Mouse (Mus musculus): ENCODE results near the gene Soat2. TPM values are rescaled to one million over a fixed set of nuclear protein-coding genes. Genes with fewer than 3 reads are reported as not detected.
A peak's percentile ranks its signal among the peaks of the same experiment; 100 is the strongest.

Gene Soat2
- total and polyA plus RNA-seq, 2 experiments, result 27.5 to 80.8 TPM

GRCm38 (mm10) chr15:102126303-102126702, 24.0 kb upstream of the Soat2 start:
- Histone ChIP-seq H3K36me3 (ENCODE audit: control insufficient read depth, insufficient read depth, low read length) (peaks cover 10% of the 10 kb centered on the region), H3K4me1 (ENCODE audit: control insufficient read depth, insufficient read depth, low read length) (peaks cover 9% of the 10 kb centered on the region), H3K27me3 (ENCODE audit: control insufficient read depth, insufficient read depth, low read length) (no peaks in the 10 kb centered on the region), H3K4me3 (ENCODE audit: insufficient read depth, low read depth, low read length) (no peak overlapping the region), H3K27ac (replicated peaks; ENCODE audit: insufficient read depth, low read depth, low read length) (peak overlapping the region; percentile 26; the same call in 1 of the 2 replicates), H3K9ac (ENCODE audit: low read depth, low read length) (no peak overlapping the region), H3K79me2 (ENCODE audit: control insufficient read depth, insufficient read depth, low read length) (no peaks in the 10 kb centered on the region)
- peak; percentile 77 for DNase-seq (ENCODE audit: extremely low read depth, low read depth, low spot score)
- 6% methylated on average over 2 of the region's 2 CpGs for WGBS
- TF ChIP-seq CTCF (IDR thresholded peaks at IDR 0.05; ENCODE audit: low read depth, low read length), result no peak
- no peak for TF ChIP-seq POLR2A (IDR thresholded peaks at IDR 0.05; ENCODE audit: extremely low read depth, insufficient read depth, low read length)

- Histone ChIP-seq H3K36me3 (ENCODE audit: control insufficient read depth, insufficient read depth, low read length) (peaks cover 8% of the 10 kb centered on the region), H3K27ac (replicated peaks; ENCODE audit: insufficient read depth, low read depth, low read length) (no peak overlapping the region), H3K9ac (ENCODE audit: low read depth, low read length) (no peak overlapping the region), H3K79me2 (ENCODE audit: control insufficient read depth, insufficient read depth, low read length) (no peaks in the 10 kb centered on the region), H3K27me3 (ENCODE audit: control insufficient read depth, insufficient read depth, low read length) (no peaks in the 10 kb centered on the region), H3K4me3 (ENCODE audit: insufficient read depth, low read depth, low read length) (no peak overlapping the region), H3K4me1 (ENCODE audit: control insufficient read depth, insufficient read depth, low read length) (peaks cover 6% of the 10 kb centered on the region)
- DNase-seq (ENCODE audit: extremely low read depth, low read depth, low spot score), result no peak
- TF ChIP-seq POLR2A (IDR thresholded peaks at IDR 0.05; ENCODE audit: extremely low read depth, insufficient read depth, low read length) (no peak), CTCF (IDR thresholded peaks at IDR 0.05; ENCODE audit: low read depth, low read length) (no peak)
- 91% methylated on average over 9 of the region's 9 CpGs for WGBS
Measured at GRCm38 (mm10) chr15:102133314-102133713, 17.0 kb upstream of the Soat2 start.

- Histone ChIP-seq H3K4me1 (ENCODE audit: control insufficient read depth, insufficient read depth, low read length) (peaks cover 6% of the 10 kb centered on the region), H3K27me3 (ENCODE audit: control insufficient read depth, insufficient read depth, low read length) (no peaks in the 10 kb centered on the region), H3K36me3 (ENCODE audit: control insufficient read depth, insufficient read depth, low read length) (peaks cover 3% of the 10 kb centered on the region; the same call in 1 of the 2 replicates), H3K79me2 (ENCODE audit: control insufficient read depth, insufficient read depth, low read length) (no peaks in the 10 kb centered on the region), H3K27ac (replicated peaks; ENCODE audit: insufficient read depth, low read depth, low read length) (no peak overlapping the region), H3K4me3 (ENCODE audit: insufficient read depth, low read depth, low read length) (no peak overlapping the region), H3K9ac (ENCODE audit: low read depth, low read length) (no peak overlapping the region)
- no peak for DNase-seq (ENCODE audit: extremely low read depth, low read depth, low spot score)
- TF ChIP-seq CTCF (IDR thresholded peaks at IDR 0.05; ENCODE audit: low read depth, low read length), result no peak
- TF ChIP-seq POLR2A (IDR thresholded peaks at IDR 0.05; ENCODE audit: extremely low read depth, insufficient read depth, low read length), result no peak
- 52% methylated on average over 2 of the region's 2 CpGs for WGBS
Measured at GRCm38 (mm10) chr15:102134709-102135108, 15.6 kb upstream of the Soat2 start.

GRCm38 (mm10) chr15:102135522-102136128, 14.7 kb upstream of the Soat2 start:
- Histone ChIP-seq H3K9ac (ENCODE audit: low read depth, low read length) (peak overlapping the region; percentile 76), H3K27me3 (ENCODE audit: control insufficient read depth, insufficient read depth, low read length) (no peaks in the 10 kb centered on the region), H3K79me2 (ENCODE audit: control insufficient read depth, insufficient read depth, low read length) (no peaks in the 10 kb centered on the region), H3K4me3 (ENCODE audit: insufficient read depth, low read depth, low read length) (peak overlapping the region; percentile 87), H3K36me3 (ENCODE audit: control insufficient read depth, insufficient read depth, low read length) (peaks cover 3% of the 10 kb centered on the region; the same call in 1 of the 2 replicates), H3K4me1 (ENCODE audit: control insufficient read depth, insufficient read depth, low read length) (peaks cover 6% of the 10 kb centered on the region), H3K27ac (replicated peaks; ENCODE audit: insufficient read depth, low read depth, low read length) (peak overlapping the region; percentile 27)
- under 1% methylated on average over 35 of the region's 35 CpGs for WGBS
- no peak for DNase-seq (ENCODE audit: extremely low read depth, low read depth, low spot score)
- TF ChIP-seq CTCF (IDR thresholded peaks at IDR 0.05; ENCODE audit: low read depth, low read length) (no peak), POLR2A (IDR thresholded peaks at IDR 0.05; ENCODE audit: extremely low read depth, insufficient read depth, low read length) (no peak)

GRCm38 (mm10) chr15:102136129-102136758, 14.1 kb upstream of the Soat2 start, which contains the start of gene Spryd3:
TSS of gene Spryd3 (minus strand) at chr15:102136234.
- H3K27ac ChIP-seq (replicated peaks; ENCODE audit: insufficient read depth, low read depth, low read length), result peak within 1 kb of the TSS; percentile 27

More at GRCm38 (mm10) chr15:102136129-102136758, 14.1 kb upstream of the Soat2 start, which contains the start of gene Spryd3:
- no peaks in the 10 kb centered on the region for H3K27me3 ChIP-seq (ENCODE audit: control insufficient read depth, insufficient read depth, low read length)
- TF ChIP-seq POLR2A (IDR thresholded peaks at IDR 0.05; ENCODE audit: extremely low read depth, insufficient read depth, low read length), result 0 out of 2 replicates have a peak, but pooled peaks have one; percentile 22
- TF ChIP-seq CTCF (IDR thresholded peaks at IDR 0.05; ENCODE audit: low read depth, low read length), result 0 out of 2 replicates have a peak, but pooled peaks have one; percentile 3
- peak within 1 kb of the TSS; percentile 76 for H3K9ac ChIP-seq (ENCODE audit: low read depth, low read length)
- H3K4me3 ChIP-seq (ENCODE audit: insufficient read depth, low read depth, low read length), result peak within 1 kb of the TSS; percentile 87
- H3K36me3 ChIP-seq (ENCODE audit: control insufficient read depth, insufficient read depth, low read length), result peaks cover 3% of the 10 kb centered on the region; the same call in 1 of the 2 replicates
- WGBS, result 2% methylated on average over 50 of the region's 50 CpGs
- DNase-seq (ENCODE audit: extremely low read depth, low read depth, low spot score), result peak; percentile 87
- no peaks in the 10 kb centered on the region for H3K79me2 ChIP-seq (ENCODE audit: control insufficient read depth, insufficient read depth, low read length)
- peaks cover 6% of the 10 kb centered on the region for H3K4me1 ChIP-seq (ENCODE audit: control insufficient read depth, insufficient read depth, low read length)
